Mouse (Mus musculus) gastrocnemius, adult 2 months (tissue): ENCODE measurements at regions not wholly inside any gene's neighbourhood (a gene's known extent, or its start where the extent isn't known, plus 50 kb on each side); places are given as distances from the start of the nearest gene placed in this dataset.

Experiments used
- DNase-seq: peaks from one replicate; pipeline ENCODE4 v3.0.0; 2022
- H3K27ac ChIP-seq: fragments of 200-600 bp; 2 replicates; pipeline ENCODE4 v1.8.1; 2022; ENCODE audit warnings: mild to moderate bottlenecking
- H3K4me3 ChIP-seq: fragments of 200-600 bp; 2 replicates; pipeline ENCODE4 v1.8.1; 2022; ENCODE audit warnings: mild to moderate bottlenecking, moderate library complexity
- CTCF ChIP-seq: fragments of 200-600 bp; IDR thresholded peaks from 2 replicates; pipeline ENCODE4 v1.8.1; 2022; ENCODE audit warnings: antibody characterized with exemption, mild to moderate bottlenecking, moderate library complexity
- intact Hi-C: fragments of 180-260 bp; cut with DNase I; formaldehyde crosslinking; loops from one replicate; pipeline ENCODE4 v1.15.1; 2025

DNA sequence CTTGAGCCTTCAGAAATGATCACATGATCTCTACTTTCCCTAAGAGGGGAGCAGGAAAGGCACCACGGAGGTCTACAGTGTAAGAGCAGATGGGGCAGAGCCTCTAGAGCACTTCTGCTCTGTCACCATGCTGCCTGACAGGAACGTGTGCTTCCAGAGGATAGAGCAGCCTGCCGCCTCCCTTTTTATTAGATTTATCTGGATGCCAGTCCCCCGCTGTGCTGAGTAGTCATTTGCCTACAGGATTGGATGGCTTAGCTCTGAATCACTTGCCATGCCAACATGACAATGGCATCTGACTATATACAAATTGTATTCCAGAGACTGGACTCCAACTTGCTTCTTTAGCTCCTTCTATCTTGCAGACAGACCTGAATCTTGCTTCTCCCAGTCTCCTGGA is 234.2 kb upstream of the Rbfox1 start:
- DNase-seq, result no peak
- Histone ChIP-seq H3K4me3 (no peak overlapping the region), H3K27ac (no peak overlapping the region)
- intact Hi-C loops, result no loop called here
- no peak for TF ChIP-seq CTCF

DNA sequence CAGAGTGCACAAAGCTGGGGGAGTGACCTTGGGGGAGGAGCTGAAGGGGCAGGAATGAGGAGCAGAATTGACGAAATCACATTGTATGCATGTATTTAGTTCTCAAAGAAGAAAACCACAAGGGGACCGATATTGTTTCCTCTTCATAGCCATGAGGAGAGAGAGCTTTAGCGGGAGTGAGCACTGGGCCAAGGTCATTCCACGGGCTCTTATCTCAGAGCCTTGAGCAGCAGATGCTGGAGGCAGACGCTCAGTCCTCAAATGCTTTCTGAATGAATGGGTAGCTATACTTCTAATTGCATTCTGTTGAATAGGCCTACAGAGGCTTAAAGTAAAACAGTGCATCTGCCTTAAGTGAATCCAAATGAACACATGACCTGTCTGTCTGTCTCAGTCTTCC is 245.2 kb upstream of the Rbfox1 start:
- DNase-seq, result no peak
- no peak overlapping the region for H3K4me3 ChIP-seq
- no peak for TF ChIP-seq CTCF
- intact Hi-C loops, result no loop called here
- no peak overlapping the region for H3K27ac ChIP-seq

DNA sequence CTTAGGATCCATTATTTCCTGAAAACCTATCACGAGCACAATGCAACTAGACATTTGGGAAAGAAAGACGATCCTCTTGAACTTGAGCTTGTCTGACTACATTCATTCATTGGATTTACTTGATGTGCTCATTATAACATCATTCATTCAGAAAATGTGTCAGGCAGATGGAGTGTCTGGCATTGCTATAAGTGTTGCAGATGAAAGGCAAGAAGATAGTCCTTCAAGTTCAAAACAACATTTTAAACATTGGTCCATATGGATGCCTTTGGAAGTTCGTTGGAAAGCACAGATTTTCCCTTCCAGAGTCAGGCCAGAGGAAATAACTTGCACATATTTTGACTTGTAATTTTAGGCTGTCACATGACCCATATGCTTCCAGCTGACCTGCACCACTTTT is 255.2 kb upstream of the Rbfox1 start:
- Histone ChIP-seq H3K27ac (no peak overlapping the region), H3K4me3 (no peak overlapping the region)
- no peak for TF ChIP-seq CTCF
- intact Hi-C loops, result no loop called here
- no peak for DNase-seq

DNA sequence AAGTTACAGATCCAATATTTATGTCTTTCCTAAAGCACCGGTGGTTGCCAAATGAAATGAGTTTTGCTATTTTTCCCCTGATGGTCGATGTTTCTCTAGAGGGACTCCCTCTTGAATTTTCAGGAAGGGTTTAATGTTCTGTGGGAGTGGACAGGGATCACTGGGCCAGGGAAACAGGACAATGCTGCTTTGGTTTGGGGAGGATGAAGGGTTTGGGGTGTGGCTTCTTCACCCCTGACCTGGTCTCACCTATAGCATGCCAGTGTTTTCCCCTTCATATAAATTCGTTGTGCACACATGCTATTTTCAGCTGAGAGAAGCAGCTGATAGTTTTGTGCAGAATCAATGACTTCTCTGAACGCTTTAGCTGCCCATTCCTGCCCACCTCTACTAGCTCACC is 257.2 kb upstream of the Rbfox1 start:
- no peak overlapping the region for H3K27ac ChIP-seq
- intact Hi-C loops, result no loop called here
- H3K4me3 ChIP-seq, result no peak overlapping the region
- no peak for DNase-seq
- TF ChIP-seq CTCF, result no peak

DNA sequence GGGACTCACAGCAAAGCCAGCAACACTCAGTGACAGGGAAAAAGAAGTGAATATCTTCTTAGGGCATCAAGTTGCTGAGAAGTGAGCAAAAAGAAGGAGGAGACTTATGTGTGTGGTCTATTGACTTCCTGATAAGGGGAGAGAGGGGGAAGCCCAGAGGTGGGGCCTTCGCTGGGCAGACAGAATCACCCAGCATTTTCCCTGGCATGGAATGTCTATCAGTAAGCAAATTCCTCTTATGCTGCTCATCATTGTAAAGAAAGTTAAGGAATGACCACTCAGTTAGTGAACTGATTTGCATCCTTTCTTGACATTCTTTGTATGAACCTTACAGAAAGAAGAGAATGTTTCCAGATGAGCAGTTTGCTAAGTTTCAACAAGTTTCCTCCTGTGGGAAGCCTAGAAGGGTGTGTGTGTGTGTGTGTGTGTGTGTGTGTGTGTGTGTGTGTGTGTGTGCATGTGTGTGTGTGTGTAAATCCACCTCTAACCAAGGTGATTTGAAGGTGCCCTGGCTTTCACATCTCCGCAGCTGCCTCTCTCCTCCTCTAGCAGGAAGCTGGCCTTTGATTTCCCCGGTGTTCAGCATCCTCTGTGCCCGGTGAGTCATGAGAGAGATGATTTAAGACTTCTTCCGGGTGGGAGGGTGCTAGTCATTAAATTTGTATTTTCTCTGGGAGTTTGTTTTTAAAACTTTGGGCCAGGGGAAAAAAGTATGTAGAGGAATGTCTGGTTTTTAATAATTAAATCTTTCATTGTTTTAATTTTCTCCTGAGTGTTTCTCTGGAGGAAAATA is 257.8 kb upstream of the Rbfox1 start:
- no peak for TF ChIP-seq CTCF
- no peak for DNase-seq
- H3K27ac ChIP-seq, result no peak overlapping the region
- H3K4me3 ChIP-seq, result no peak overlapping the region
- intact Hi-C loops, result no loop called here

DNA sequence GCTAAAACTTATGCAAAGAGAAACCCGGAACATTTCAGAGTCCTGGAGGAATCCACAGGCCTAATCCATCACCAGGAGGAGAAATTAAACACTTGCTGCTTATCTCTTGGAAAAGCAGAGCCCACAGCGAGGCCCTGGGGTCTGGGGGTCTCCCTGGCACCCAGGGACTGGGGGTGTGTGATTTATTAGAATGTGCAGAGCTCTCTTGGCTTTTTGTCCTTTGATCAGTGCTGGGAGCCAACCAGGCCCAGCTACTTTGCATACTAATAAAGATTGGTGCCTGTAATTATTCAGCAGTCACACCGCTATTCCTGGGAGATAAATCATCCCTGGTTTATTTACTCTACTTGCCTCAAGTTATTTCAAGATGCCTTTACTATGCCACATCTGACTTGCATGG is 260.0 kb upstream of the Rbfox1 start:
- Histone ChIP-seq H3K4me3 (no peak overlapping the region), H3K27ac (no peak overlapping the region)
- DNase-seq, result no peak
- intact Hi-C loops, result no loop called here
- TF ChIP-seq CTCF, result no peak

DNA sequence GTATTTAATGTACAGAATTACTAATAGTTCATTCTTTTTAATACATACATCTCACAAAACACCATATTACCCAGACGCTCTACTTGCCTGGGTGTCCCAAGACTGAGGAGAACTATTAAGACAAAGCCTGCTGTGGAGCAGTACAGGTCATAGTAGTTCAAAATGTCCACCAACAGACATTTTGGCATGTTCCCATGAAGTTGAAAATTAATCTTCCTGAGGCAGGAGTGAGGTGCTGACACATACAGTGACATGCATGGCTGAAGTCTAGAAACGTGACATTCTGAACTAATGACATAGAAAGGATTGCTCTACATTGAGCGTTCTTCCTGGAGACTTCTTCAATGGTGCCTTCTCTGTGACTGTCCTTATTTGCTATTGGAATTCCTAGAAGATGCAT is 264.6 kb upstream of the Rbfox1 start:
- intact Hi-C loops, result no loop called here
- DNase-seq, result no peak
- TF ChIP-seq CTCF, result no peak

DNA sequence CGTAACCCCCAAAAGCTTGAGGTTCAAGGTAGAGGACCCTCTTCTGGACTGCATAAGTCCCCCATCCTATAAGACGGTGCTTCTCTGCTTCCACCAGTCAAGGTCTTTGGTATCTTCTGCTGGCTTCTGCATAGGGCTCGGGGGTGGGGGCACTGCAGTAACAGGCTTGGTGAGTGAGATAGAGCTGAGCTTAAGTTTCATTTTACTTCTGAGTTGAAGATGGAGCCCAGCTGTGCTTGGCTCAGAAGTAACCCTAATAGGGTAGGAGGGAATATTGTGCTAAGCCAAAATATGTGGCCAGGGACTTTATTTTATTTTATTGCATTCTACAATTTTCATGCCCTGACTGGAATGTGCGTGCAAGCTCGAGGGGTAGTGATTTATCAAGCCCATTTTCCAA is 268.8 kb upstream of the Rbfox1 start:
- no peak for TF ChIP-seq CTCF
- DNase-seq, result no peak
- intact Hi-C loops, result no loop called here
- H3K27ac ChIP-seq, result no peak overlapping the region
- H3K4me3 ChIP-seq, result no peak overlapping the region

More for the DNA sequence above, 264.6 kb upstream of the Rbfox1 start:
- H3K27ac ChIP-seq, result no peak overlapping the region
- no peak overlapping the region for H3K4me3 ChIP-seq

DNA sequence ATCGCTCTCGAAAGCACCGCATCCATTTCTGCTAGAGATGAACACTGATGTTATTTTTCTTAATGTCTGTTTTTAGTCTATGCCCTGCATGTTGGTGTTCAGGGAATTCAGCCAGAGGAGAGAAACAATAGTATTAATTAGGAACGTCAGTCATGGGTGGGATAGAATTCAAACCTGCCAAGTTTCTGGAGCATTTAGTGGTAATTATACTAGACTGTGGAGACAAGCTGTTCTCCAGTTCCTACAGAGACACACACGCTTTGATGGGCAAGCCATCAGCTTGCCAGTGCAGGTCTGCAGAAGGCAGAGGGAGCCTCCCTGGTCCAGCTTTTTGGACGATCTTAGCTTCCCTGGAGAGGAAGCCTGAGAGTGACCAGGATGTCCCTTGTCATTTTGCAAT is 289.8 kb upstream of the Rbfox1 start:
- no peak for DNase-seq
- TF ChIP-seq CTCF, result no peak
- no peak overlapping the region for H3K27ac ChIP-seq
- H3K4me3 ChIP-seq, result no peak overlapping the region
- intact Hi-C loops, result no loop called here

DNA sequence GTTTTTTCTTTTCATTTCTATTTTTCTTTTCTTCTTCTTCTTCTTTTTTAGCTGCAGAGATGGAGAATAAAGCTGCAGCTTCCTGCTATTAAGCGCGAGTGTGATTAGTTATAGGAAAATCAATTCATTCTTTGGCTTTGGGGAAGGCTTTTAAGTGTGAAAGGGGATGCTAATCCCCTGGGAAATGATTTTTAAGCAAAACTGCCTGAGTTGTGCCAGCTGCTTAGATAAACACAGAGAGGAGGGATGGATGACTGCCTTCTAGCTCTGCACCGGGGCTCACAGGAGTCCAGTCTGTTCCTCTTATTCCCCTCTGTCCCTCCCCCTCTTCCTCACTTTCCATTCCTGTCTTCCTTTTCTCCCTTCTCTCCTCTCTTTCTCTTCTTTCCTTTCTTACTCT is 306.8 kb upstream of the Rbfox1 start:
- intact Hi-C loops, result no loop called here

DNA sequence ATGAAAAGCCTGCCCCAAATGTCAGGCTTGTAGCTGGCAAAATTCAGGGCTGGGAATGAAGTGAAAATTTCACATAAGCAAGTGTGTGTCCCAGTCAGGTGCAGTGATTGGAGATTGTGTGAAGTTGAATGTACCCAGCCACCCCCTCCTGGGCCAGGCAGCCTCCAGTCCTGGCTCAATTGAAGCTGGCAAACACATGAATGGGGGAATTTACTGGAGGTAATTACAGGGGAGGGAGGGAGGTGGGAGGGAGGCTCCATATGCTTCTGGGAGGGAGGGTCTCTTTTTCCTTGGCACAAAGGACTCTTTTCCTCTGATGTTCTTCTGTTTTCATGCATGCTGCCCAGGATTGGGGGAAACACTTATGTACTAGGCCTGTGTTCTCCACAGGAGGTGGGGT is 312.4 kb upstream of the Rbfox1 start:
- intact Hi-C loops, result no loop called here
- no peak for TF ChIP-seq CTCF
- no peak for DNase-seq
- H3K27ac ChIP-seq, result no peak overlapping the region
- no peak overlapping the region for H3K4me3 ChIP-seq

More for the DNA sequence above, 306.8 kb upstream of the Rbfox1 start:
- DNase-seq, result no peak
- Histone ChIP-seq H3K27ac (no peak overlapping the region), H3K4me3 (no peak overlapping the region)
- TF ChIP-seq CTCF, result no peak

DNA sequence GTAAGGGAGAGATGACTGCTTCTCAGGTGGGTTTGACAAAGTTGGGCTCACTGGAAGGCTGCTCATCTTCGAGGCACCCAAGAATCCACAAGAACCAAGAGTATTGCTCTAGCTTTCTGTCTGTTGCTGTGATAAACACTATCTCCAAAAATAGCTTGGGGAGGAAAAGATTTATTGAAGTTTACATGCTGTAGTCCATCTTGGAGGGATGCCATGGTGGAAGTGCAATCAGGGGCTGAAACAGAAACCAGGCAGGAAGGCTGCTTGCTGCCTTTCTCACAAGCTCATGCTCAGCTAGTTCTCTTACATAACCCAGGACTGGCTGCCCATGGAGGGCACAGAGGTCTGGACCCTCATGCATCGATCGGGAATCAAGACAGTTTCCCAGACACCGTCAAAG is 314.5 kb upstream of the Rbfox1 start:
- intact Hi-C loops, result no loop called here
- no peak for TF ChIP-seq CTCF
- no peak for DNase-seq
- H3K27ac ChIP-seq, result no peak overlapping the region
- H3K4me3 ChIP-seq, result no peak overlapping the region

DNA sequence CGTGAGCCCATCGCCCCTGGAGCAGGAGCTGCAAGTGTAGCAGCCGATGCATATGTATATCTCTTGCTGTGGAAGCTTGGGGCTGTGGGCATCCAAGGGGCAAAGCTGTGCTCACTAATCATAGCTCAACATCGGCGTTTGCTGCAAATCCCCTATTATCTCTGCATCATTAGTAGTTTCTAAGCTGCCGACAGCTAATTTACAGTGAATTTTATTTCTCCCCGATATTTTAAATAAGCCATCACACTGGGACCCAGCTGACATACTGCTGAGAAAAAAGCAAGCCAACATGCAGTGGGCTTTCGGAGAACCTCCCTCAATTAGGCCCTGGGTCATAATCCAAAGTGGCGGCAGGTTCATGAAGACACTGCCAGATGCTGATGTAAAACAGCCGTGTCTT is 313.3 kb upstream of the Eef2kmt start:
- no peak for DNase-seq

DNA sequence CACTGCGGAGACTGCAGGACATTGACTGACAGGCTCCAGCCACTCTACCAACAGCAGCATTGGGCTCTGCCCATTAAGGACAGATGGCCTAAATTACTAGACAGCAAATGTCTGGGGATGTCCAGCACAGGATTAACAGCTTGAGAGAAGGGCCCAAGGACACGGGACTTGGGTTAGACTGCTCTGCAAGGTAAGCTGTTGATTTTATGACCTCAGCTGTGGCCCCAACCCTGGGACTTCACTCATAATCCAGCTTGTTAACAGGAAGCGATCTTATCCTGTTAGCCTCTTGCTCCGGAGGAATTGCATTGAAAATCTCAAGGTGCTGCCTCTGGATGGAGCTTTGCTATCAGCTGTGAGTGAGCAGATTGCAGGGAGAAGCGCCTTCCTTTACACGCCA is 293.2 kb upstream of the Eef2kmt start:
- intact Hi-C loops, result no loop called here
- no peak overlapping the region for H3K27ac ChIP-seq
- TF ChIP-seq CTCF, result no peak
- DNase-seq, result no peak
- H3K4me3 ChIP-seq, result no peak overlapping the region

More for the DNA sequence above, 313.3 kb upstream of the Eef2kmt start:
- intact Hi-C loops, result no loop called here
- Histone ChIP-seq H3K4me3 (no peak overlapping the region), H3K27ac (no peak overlapping the region)
- TF ChIP-seq CTCF, result no peak

DNA sequence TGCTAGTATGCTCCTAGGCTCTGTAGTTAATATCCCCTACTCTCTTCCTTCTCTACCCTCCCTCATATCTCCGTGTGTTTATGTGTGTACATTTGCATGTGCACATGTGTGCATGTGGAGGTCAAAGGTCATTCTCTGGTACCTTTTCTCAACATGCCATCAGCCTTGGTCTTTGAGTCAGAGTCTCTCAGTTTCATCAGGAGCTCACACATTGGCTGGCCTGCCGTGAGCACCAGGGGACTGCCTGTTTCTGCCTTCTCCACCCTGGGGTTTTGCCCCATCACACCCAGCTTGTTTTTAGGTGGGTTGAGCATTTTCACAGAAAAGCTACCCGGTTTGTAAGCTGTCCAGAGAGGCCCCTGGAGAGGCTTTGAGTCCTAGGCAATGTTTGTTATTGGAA is 292.8 kb upstream of the Eef2kmt start:
- Histone ChIP-seq H3K27ac (no peak overlapping the region), H3K4me3 (no peak overlapping the region)
- no peak for TF ChIP-seq CTCF
- DNase-seq, result no peak
- intact Hi-C loops, result no loop called here
